Mouse (Mus musculus) limb, embryonic 15.5 days (tissue): ENCODE results near the gene Frmd4a. TPM values are rescaled to one million over a fixed set of nuclear protein-coding genes. Genes with fewer than 3 reads are reported as not detected.
A peak's percentile ranks its signal among the peaks of the same experiment; 100 is the strongest.

Source experiments
- ATAC-seq: fragments of 200-750 bp; cut with Nextera tagmentation; 2 replicates; pipeline ENCODE4 v1.8.0; 2017; ENCODE audit warnings: low read depth, moderate TSS enrichment; ENCODE audit not compliant: insufficient number of reproducible peaks, low FRiP score, low TSS enrichment
- H3K27ac ChIP-seq: fragments of 300-500 bp; sonication (generic); 2 replicates; pipeline ENCODE4 v1.5.1; 2015; ENCODE audit warnings: moderate library complexity, mild to moderate bottlenecking, inconsistent platforms
- H3K27me3 ChIP-seq: fragments of 300-500 bp; sonication (generic); 2 replicates; pipeline ENCODE4 v1.6.1; 2015; ENCODE audit warnings: inconsistent platforms
- H3K36me3 ChIP-seq: fragments of 300-500 bp; sonication (generic); 2 replicates; pipeline ENCODE4 v1.6.1; 2015; ENCODE audit warnings: inconsistent platforms
- H3K4me1 ChIP-seq: fragments of 300-500 bp; sonication (generic); 2 replicates; pipeline ENCODE4 v1.6.1; 2015; ENCODE audit warnings: inconsistent platforms
- H3K4me2 ChIP-seq: fragments of 300-500 bp; sonication (generic); 2 replicates; pipeline ENCODE4 v1.6.1; 2015; ENCODE audit warnings: mild to moderate bottlenecking, inconsistent platforms
- H3K4me3 ChIP-seq: fragments of 300-500 bp; sonication (generic); 2 replicates; pipeline ENCODE4 v1.5.1; 2015; ENCODE audit warnings: mild to moderate bottlenecking, inconsistent platforms
- H3K9ac ChIP-seq: fragments of 300-500 bp; sonication (generic); 2 replicates; pipeline ENCODE4 v1.6.1; 2015; ENCODE audit warnings: inconsistent platforms
- H3K9me3 ChIP-seq: fragments of 300-500 bp; sonication (generic); 2 replicates; pipeline ENCODE4 v1.6.1; 2016; ENCODE audit warnings: inconsistent platforms
- WGBS: fragments of 180-500 bp; shearing (Covaris S2); methylation state at CpG from one replicate; pipeline ENCODE4 v1.1.7; 2015; 5-methylcytosine and 5-hydroxymethylcytosine counted together
- polyA plus RNA-seq: library from polyadenylated mRNA; unstranded; fragments of >200 nt; fragmentation: Nextera tagmentation; extraction: Ambion mirVana; gene quantifications from 2 replicates; pipeline ENCODE4 v1.2.1, GENCODE M21; 2015

Frmd4a gene
- polyA plus RNA-seq, 1 experiment from 2014 or later: 34.1 TPM

DNA sequence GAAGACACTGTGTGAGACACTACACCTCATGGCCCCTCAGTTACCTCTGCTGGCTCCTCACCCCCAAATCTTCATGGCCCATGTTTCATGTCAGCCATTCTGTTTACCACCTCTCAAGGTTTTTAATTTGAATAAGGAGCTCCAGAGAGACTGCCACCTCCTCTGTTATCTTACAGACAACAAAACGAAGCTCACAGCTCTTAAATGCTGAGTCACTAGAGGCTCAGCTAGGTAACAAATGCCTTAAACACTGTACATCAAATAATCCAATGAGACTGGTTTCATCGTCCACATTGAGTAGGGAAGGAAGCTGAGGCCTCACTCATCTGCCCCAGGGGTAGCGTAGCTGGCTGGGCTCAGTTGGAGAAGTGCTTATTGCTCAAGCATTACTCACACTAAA, 245.2 kb downstream of the Frmd4a start:
- Histone ChIP-seq H3K9me3 (no peaks in the 10 kb centered on the region), H3K27ac (no peak overlapping the region), H3K9ac (no peak overlapping the region), H3K36me3 (no peaks in the 10 kb centered on the region), H3K4me3 (no peak overlapping the region), H3K4me1 (no peaks in the 10 kb centered on the region; the same call in 1 of the 2 replicates), H3K4me2 (no peak overlapping the region), H3K27me3 (no peaks in the 10 kb centered on the region)
- no peak for ATAC-seq
- WGBS: 79% methylated on average over 3 of the region's 3 CpGs

DNA sequence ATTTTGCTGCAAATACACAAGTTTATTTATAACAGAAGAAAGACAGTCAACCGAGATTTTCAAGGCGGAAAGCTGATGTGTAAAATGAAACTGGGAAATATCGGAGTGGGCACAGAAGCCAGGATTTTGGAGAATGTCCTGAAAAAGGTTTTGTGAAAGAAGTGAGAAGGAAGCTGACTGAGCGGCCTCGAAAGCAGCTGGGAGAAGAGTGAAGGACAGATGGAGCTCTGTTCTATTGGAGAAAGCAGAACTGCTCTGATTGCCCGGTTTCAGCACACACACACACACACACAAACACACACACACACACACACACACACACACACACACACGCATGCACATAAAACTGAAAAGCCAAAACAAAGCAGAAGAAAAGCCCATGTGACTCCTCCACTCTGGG, 249.9 kb downstream of the Frmd4a start:
- H3K4me2 ChIP-seq: no peak overlapping the region
- H3K36me3 ChIP-seq: no peaks in the 10 kb centered on the region
- H3K4me1 ChIP-seq: peaks cover 2% of the 10 kb centered on the region; the same call in 1 of the 2 replicates
- WGBS: 71% methylated on average over 7 of the region's 7 CpGs
- no peak for ATAC-seq
- H3K4me3 ChIP-seq: no peak overlapping the region
- no peaks in the 10 kb centered on the region for H3K27me3 ChIP-seq
- H3K9me3 ChIP-seq: no peaks in the 10 kb centered on the region
- no peak overlapping the region for H3K9ac ChIP-seq
- no peak overlapping the region for H3K27ac ChIP-seq

DNA sequence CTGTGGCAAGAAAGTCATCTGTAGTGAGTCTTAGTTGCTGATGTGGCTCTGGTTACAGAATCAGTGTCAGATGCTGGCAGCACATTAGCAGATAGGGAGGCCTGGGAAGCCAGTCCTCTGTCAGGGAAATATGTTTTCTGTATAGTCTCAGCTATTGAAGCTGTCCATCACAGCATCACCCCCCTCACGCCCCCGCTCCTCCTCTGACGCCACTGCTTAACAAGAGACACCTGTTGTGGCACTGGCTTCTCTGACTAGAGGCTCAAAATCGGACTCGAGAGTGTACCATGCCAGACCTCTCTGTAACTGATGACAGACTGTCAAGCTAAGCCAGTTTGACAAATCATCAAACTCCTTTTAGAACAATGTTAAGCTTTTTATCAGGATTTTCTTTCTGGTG, 265.3 kb downstream of the Frmd4a start:
- Histone ChIP-seq H3K27ac (no peak overlapping the region), H3K9ac (no peak overlapping the region), H3K9me3 (no peaks in the 10 kb centered on the region), H3K4me1 (peaks cover 24% of the 10 kb centered on the region), H3K27me3 (no peaks in the 10 kb centered on the region), H3K4me3 (no peak overlapping the region), H3K4me2 (no peak overlapping the region), H3K36me3 (no peaks in the 10 kb centered on the region)
- ATAC-seq: no peak
- WGBS: 28% methylated on average over 5 of the region's 5 CpGs

DNA sequence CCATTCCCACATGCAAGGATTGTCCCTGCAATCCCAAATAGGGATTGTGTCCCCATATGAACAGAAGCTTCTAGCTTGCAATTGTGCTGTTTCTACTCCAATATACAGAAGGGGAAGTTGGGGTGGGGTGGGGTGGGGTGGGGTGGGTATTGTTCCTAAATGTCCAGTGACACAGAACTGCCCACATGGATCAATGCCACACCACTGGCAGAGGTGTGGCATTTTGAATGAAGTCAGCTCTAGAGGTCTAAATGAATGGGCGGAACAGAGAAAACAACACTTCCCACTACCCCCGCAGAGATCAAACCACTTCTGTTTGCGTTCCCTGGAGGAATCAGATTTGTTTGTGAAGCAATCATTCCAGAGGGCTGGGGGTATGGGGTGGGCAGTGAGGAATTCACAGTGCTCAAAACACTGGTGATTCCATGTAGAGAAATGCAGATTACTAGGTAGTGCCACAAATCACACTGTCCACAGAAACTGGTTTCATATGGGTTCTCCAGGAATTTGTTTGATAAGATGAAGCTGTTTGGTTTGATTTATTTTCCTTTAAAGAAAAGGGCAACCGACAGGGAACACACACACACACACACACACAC, 268.3 kb downstream of the Frmd4a start:
- Histone ChIP-seq H3K27ac (no peak overlapping the region), H3K27me3 (no peaks in the 10 kb centered on the region), H3K4me1 (peaks cover 24% of the 10 kb centered on the region), H3K9me3 (no peaks in the 10 kb centered on the region), H3K4me3 (no peak overlapping the region), H3K36me3 (no peaks in the 10 kb centered on the region), H3K9ac (no peak overlapping the region), H3K4me2 (peak overlapping the region; percentile 14; the same call in 1 of the 2 replicates)
- WGBS: 22% methylated on average over 4 of the region's 4 CpGs
- ATAC-seq: no peak

DNA sequence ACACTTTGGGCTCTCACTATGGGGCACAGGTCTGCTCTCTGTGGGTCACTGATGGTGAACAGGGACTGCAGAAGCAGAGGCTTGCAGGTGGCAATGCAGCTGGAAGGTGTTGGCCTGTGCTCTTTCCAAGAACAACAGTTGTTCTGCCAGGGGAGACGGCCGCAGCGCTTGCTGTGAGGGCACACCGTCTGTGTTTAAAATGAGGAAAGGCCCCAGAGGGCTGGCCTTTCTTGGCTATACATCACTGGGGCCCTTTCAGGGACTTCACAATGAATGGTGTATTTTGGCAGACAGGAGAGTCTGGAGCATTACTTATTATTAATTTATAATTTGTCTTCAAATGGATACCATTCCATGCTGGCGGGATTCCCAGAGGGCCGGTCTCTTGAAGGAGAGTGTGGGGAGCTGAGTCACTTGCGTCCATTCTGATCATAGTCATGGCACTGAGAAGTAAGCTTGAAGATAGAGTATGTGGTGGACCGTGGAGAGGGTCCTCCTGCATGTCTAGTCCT, 268.9 kb downstream of the Frmd4a start:
- H3K27me3 ChIP-seq: no peaks in the 10 kb centered on the region
- WGBS: 24% methylated on average over 8 of the region's 8 CpGs
- no peaks in the 10 kb centered on the region for H3K9me3 ChIP-seq
- peaks cover 24% of the 10 kb centered on the region for H3K4me1 ChIP-seq
- H3K9ac ChIP-seq: no peak overlapping the region
- H3K27ac ChIP-seq: peak overlapping the region; percentile 22; the same call in 1 of the 2 replicates
- ATAC-seq: peak; percentile 82; the same call in 1 of the 2 replicates
- H3K4me3 ChIP-seq: no peak overlapping the region
- H3K4me2 ChIP-seq: peak overlapping the region; percentile 14; the same call in 1 of the 2 replicates
- no peaks in the 10 kb centered on the region for H3K36me3 ChIP-seq

DNA sequence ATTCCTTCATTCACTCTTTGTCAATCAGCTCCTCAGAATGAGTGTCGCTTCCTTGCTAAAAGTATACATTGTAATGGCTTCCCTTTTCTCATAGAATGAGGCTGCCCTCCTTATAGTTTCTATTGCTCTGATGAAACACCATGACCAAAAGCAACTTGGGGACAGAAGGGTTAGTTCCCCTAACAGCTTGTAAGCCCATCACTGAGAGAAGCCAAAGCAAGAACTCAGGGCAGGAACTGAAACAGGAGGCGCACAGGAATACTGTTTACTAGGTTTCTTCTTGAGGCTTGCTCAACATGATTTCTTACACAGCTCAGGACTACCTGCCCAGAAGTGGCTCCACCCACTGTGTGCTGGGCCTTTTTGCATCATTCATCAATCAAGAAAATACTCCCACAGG, 273.0 kb downstream of the Frmd4a start:
- no peak overlapping the region for H3K27ac ChIP-seq
- no peaks in the 10 kb centered on the region for H3K36me3 ChIP-seq
- H3K9me3 ChIP-seq: no peaks in the 10 kb centered on the region
- H3K27me3 ChIP-seq: no peaks in the 10 kb centered on the region
- peaks cover 18% of the 10 kb centered on the region for H3K4me1 ChIP-seq
- ATAC-seq: no peak
- whole genome bisulfite sequencing: 95% methylated on average over 2 of the region's 2 CpGs
- no peak overlapping the region for H3K4me2 ChIP-seq
- no peak overlapping the region for H3K4me3 ChIP-seq
- H3K9ac ChIP-seq: no peak overlapping the region

DNA sequence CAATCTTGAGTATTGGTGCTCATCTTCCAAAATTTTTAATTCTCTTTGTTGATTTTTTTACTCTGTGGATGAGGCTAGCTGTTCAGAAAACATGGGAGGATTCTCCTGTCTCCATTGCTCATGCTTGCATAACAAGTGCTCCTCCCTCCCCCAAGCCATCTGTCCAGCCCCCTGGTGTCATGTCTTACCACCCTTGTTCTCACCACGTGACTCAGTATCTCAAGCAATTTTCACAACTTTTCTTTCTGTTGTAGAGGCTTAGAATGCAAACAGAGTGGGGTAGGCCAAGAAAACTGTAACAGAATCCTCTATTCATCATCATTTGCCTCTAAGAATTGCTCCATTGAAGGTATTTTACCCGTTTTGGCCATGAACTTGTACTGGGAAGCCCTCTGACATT, 273.6 kb downstream of the Frmd4a start:
- Histone ChIP-seq H3K4me3 (no peak overlapping the region), H3K36me3 (no peaks in the 10 kb centered on the region), H3K4me1 (peaks cover 13% of the 10 kb centered on the region), H3K27me3 (no peaks in the 10 kb centered on the region), H3K9ac (no peak overlapping the region), H3K4me2 (no peak overlapping the region), H3K27ac (no peak overlapping the region), H3K9me3 (no peaks in the 10 kb centered on the region)
- no peak for ATAC-seq
- WGBS: 66% methylated on average over 2 of the region's 2 CpGs

DNA sequence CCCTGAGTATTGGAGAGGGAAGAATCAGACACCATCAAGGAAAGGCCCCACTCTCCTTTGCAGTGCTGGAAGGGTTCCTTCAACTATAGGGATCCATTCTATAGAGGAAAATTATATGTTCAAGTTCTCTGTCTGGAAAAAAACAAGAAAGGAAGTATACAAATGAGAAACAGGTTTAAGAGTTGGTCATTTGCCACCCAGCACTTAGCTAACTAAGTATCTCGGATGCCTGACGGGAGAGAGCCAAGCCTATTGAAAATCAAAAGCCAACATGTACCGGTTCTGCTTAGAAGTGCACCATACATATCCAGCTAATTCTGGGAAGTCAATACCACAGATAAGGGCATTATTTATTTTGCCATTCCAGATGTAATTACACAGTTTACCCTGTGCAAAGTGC, 274.2 kb downstream of the Frmd4a start:
- Histone ChIP-seq H3K36me3 (no peaks in the 10 kb centered on the region), H3K9me3 (no peaks in the 10 kb centered on the region), H3K27ac (no peak overlapping the region), H3K27me3 (no peaks in the 10 kb centered on the region), H3K4me1 (peaks cover 7% of the 10 kb centered on the region), H3K9ac (no peak overlapping the region), H3K4me2 (no peak overlapping the region), H3K4me3 (no peak overlapping the region)
- no peak for ATAC-seq
- 49% methylated on average over 3 of the region's 3 CpGs for WGBS

DNA sequence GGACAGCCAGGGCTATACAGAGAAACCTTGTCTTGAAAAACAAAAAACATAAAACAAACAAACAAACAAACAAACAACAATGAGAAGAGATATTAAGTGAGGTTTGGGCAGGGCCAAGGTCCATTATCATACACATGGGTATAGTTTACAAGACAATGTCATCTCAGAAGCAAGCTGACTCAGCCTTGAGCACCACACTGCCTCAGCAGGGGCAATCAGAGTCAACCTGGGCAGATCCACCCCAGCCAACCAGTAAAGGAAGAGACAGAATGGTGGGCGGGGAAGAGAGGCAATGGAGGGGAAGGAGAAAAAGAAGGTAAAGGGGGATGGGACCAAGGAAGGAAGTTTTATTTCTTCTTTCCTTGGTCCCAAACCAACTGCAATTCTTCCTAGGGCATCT, 276.2 kb downstream of the Frmd4a start:
- Histone ChIP-seq H3K4me2 (no peak overlapping the region), H3K9me3 (no peaks in the 10 kb centered on the region), H3K9ac (no peak overlapping the region), H3K36me3 (no peaks in the 10 kb centered on the region), H3K4me1 (peaks cover 10% of the 10 kb centered on the region), H3K27ac (no peak overlapping the region), H3K4me3 (no peak overlapping the region), H3K27me3 (no peaks in the 10 kb centered on the region)
- no peak for ATAC-seq
- 96% methylated on average over 1 of the region's 1 CpGs for WGBS

DNA sequence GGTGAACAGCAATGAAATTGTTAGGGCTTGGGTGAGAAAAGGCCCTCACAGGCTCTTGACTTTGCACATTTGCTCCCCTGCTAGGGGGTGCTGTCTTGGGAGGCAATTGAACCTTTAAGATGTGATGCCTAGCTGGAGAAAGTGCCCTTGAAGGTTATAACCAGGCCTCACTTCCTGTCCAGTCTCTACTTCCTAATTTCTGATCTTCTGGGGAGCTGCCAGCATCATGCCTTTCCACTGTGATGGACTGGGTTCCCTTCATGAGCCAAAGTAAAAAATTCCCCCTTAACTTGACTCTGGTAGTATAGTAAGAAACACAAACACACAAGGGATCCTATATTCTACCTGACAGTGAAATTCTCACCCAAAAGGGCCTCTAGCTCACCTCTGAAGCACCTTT, 278.1 kb downstream of the Frmd4a start:
- no peak for ATAC-seq
- Histone ChIP-seq H3K36me3 (no peaks in the 10 kb centered on the region), H3K27me3 (no peaks in the 10 kb centered on the region), H3K9ac (no peak overlapping the region), H3K4me3 (no peak overlapping the region), H3K27ac (no peak overlapping the region), H3K4me1 (peaks cover 25% of the 10 kb centered on the region), H3K4me2 (no peak overlapping the region), H3K9me3 (no peaks in the 10 kb centered on the region)

DNA sequence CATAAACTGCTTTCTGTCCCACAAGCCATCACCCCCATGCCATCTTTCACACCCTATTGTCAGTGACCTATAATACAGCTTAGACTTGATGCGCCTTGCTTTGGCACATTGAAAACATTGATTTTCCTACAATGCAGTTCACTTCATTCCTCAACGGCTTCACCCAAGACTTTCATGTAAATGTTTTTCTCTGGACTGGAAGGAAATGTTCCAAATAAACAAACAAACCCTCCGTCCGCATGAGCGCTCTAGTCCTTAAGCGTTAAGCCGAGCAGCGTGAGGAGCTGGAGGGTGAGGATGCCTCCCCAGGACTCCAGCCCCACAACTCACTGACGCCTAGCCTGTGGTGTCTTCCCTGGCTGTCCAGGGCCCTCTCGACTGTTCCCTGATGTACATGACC, 279.4 kb downstream of the Frmd4a start:
- H3K4me2 ChIP-seq: no peak overlapping the region
- ATAC-seq: no peak
- WGBS: 76% methylated on average over 10 of the region's 10 CpGs
- no peak overlapping the region for H3K4me3 ChIP-seq
- H3K4me1 ChIP-seq: peaks cover 25% of the 10 kb centered on the region
- no peak overlapping the region for H3K27ac ChIP-seq
- H3K9me3 ChIP-seq: no peaks in the 10 kb centered on the region
- H3K36me3 ChIP-seq: no peaks in the 10 kb centered on the region
- H3K27me3 ChIP-seq: no peaks in the 10 kb centered on the region
- no peak overlapping the region for H3K9ac ChIP-seq

DNA sequence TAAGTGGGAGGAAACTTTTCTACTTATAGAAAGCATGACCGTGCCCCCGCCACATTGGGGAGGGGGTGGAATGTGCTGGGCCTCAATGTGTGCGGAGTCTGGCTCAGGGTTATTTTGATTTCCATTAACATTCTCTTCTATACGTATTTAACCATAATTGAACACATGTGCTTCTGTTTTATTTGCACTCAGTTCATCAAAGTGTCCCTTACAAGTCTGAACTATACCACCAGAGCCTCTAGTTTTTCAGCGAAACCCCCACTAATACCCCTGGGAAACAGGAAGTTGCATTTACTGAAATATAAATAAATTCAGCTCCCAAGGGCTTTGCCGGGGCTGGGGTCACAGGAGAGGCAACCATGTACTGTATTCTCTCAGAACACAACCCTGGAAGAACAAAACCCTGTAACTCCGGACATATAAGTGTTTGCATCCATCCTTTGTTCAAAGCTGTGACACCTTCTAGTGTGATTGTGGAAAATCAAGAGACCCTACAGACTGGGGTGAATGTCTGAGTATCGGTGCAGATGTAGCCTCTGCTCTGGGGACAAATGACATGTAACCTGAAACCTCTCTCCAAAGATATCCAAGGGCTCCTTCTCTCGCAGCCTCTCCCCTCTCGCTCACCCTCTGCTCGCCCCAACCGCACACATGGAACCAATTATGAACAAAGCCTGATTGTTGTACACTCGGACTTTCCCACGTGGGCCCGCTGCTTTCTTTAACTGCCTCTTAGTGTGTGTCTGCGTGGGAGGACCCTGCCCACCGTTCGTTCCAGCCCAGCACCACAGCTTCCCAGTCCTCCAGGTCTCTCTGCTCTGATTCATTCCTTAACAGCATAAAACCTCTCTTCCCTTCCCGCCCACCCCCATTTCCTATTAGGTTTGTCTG, 281.1 kb downstream of the Frmd4a start:
- Histone ChIP-seq H3K4me3 (peak overlapping the region; percentile 15), H3K9me3 (no peaks in the 10 kb centered on the region), H3K9ac (no peak overlapping the region), H3K27me3 (no peaks in the 10 kb centered on the region), H3K36me3 (no peaks in the 10 kb centered on the region), H3K27ac (peak overlapping the region; percentile 91), H3K4me1 (peaks cover 29% of the 10 kb centered on the region), H3K4me2 (peak overlapping the region; percentile 59)
- 4% methylated on average over 19 of the region's 19 CpGs for WGBS
- ATAC-seq: peak; percentile 63
